Mouse (Mus musculus): ENCODE data around the gene Spn. TPM values are rescaled to one million over a fixed set of nuclear protein-coding genes. Genes with fewer than 3 reads are reported as not detected.

The Spn gene
- polyA plus RNA-seq (2014; fragmentation: Illumina TruSeq; extraction: RNeasy Lipid Tissue Mini Kit (QIAGEN cat#74804); ENCODE audit: low read depth, low replicate concordance), result 0.52 TPM

GRCm38 (mm10) chr7:127137262-127138017, at the start of gene Spn:
Gene Spn, minus strand, starts transcription at chr7:127137823.

DNA sequence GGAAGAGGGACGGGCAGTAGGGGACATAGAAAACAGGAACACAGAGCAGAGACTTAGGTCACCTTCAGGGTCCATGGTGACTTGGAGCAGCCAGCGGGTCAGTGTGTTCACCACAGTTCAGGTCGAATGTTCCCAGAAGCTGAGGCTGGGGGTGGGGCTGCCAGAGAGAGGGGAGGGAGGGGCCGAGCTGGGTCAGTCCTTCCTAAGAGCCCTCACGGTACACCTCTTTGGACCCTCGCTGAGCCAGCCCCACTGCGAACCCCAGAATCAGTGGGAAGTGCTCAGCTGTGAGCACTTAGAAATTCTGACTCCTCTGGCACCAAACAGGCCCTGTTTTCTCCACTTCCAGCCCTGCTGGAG, 15.7 kb downstream of the Spn start, which contains the start of gene Qprt:
Gene Qprt (minus strand): TSS at position 316 of the 360 bp plus-strand sequence.

GRCm38 (mm10) chr7:127091114-127091896, 46.3 kb downstream of the Spn start, which contains the start of gene AI467606:
Gene AI467606, plus strand, starts transcription at chr7:127091359.

GRCm38 (mm10) chr7:127087278-127088010, 50.2 kb downstream of the Spn start, which contains the start of gene Zg16:
Gene Zg16, minus strand, starts transcription at chr7:127087328.

Other genes with a start within 250 kb of the Spn start
- gene Tmem219, start 214.9 kb downstream of the Spn start, polyA plus RNA-seq (2014; fragmentation: Illumina TruSeq; extraction: RNeasy Lipid Tissue Mini Kit (QIAGEN cat#74804); ENCODE audit: low read depth, low replicate concordance), result 8.8 TPM
- gene Kctd13, start 208.9 kb downstream of the Spn start, polyA plus RNA-seq (2014; fragmentation: Illumina TruSeq; extraction: RNeasy Lipid Tissue Mini Kit (QIAGEN cat#74804); ENCODE audit: low read depth, low replicate concordance), result 3.4 TPM
- not detected for gene Asphd1, start 188.2 kb downstream of the Spn start, polyA plus RNA-seq (2014; fragmentation: Illumina TruSeq; extraction: RNeasy Lipid Tissue Mini Kit (QIAGEN cat#74804); ENCODE audit: low read depth, low replicate concordance)
- 39.4 TPM for gene Sez6l2, start 187.3 kb downstream of the Spn start, polyA plus RNA-seq (2014; fragmentation: Illumina TruSeq; extraction: RNeasy Lipid Tissue Mini Kit (QIAGEN cat#74804); ENCODE audit: low read depth, low replicate concordance)
- gene Cdipt, start 161.9 kb downstream of the Spn start, polyA plus RNA-seq (2014; fragmentation: Illumina TruSeq; extraction: RNeasy Lipid Tissue Mini Kit (QIAGEN cat#74804); ENCODE audit: low read depth, low replicate concordance), result 18.4 TPM
- gene Cdiptos, start 161.7 kb downstream of the Spn start, polyA plus RNA-seq (2014; fragmentation: Illumina TruSeq; extraction: RNeasy Lipid Tissue Mini Kit (QIAGEN cat#74804); ENCODE audit: low read depth, low replicate concordance), result 2.0 TPM
- gene Mvp, start 123.2 kb downstream of the Spn start, polyA plus RNA-seq (2014; fragmentation: Illumina TruSeq; extraction: RNeasy Lipid Tissue Mini Kit (QIAGEN cat#74804); ENCODE audit: low read depth, low replicate concordance), result 2.0 TPM
- not detected for gene Pagr1b, start 121.3 kb downstream of the Spn start, polyA plus RNA-seq (2014; fragmentation: Illumina TruSeq; extraction: RNeasy Lipid Tissue Mini Kit (QIAGEN cat#74804); ENCODE audit: low read depth, low replicate concordance)
- gene Pagr1a, start 120.5 kb downstream of the Spn start, polyA plus RNA-seq (2014; fragmentation: Illumina TruSeq; extraction: RNeasy Lipid Tissue Mini Kit (QIAGEN cat#74804); ENCODE audit: low read depth, low replicate concordance), result not detected
- gene Gm42742, start 116.7 kb downstream of the Spn start, polyA plus RNA-seq (2014; fragmentation: Illumina TruSeq; extraction: RNeasy Lipid Tissue Mini Kit (QIAGEN cat#74804); ENCODE audit: low read depth, low replicate concordance), result 0.52 TPM
- not detected for gene Prrt2, start 116.6 kb downstream of the Spn start, polyA plus RNA-seq (2014; fragmentation: Illumina TruSeq; extraction: RNeasy Lipid Tissue Mini Kit (QIAGEN cat#74804); ENCODE audit: low read depth, low replicate concordance)
- 19.4 TPM for gene Maz, start 110.8 kb downstream of the Spn start, polyA plus RNA-seq (2014; fragmentation: Illumina TruSeq; extraction: RNeasy Lipid Tissue Mini Kit (QIAGEN cat#74804); ENCODE audit: low read depth, low replicate concordance)
- 1.9 TPM for gene Kif22, start 95.4 kb downstream of the Spn start, polyA plus RNA-seq (2014; fragmentation: Illumina TruSeq; extraction: RNeasy Lipid Tissue Mini Kit (QIAGEN cat#74804); ENCODE audit: low read depth, low replicate concordance)
- 1.6 TPM for gene Zg16, start 50.5 kb downstream of the Spn start, polyA plus RNA-seq (2014; fragmentation: Illumina TruSeq; extraction: RNeasy Lipid Tissue Mini Kit (QIAGEN cat#74804); ENCODE audit: low read depth, low replicate concordance)
- gene AI467606, start 46.5 kb downstream of the Spn start, polyA plus RNA-seq (2014; fragmentation: Illumina TruSeq; extraction: RNeasy Lipid Tissue Mini Kit (QIAGEN cat#74804); ENCODE audit: low read depth, low replicate concordance), result 0.52 TPM
- gene Qprt, start 15.6 kb downstream of the Spn start, polyA plus RNA-seq (2014; fragmentation: Illumina TruSeq; extraction: RNeasy Lipid Tissue Mini Kit (QIAGEN cat#74804); ENCODE audit: low read depth, low replicate concordance), result 0.29 TPM
- 14.8 TPM for gene Cd2bp2, start 58.2 kb upstream of the Spn start, polyA plus RNA-seq (2014; fragmentation: Illumina TruSeq; extraction: RNeasy Lipid Tissue Mini Kit (QIAGEN cat#74804); ENCODE audit: low read depth, low replicate concordance)
- 3.7 TPM for gene Tbc1d10b, start 70.6 kb upstream of the Spn start, polyA plus RNA-seq (2014; fragmentation: Illumina TruSeq; extraction: RNeasy Lipid Tissue Mini Kit (QIAGEN cat#74804); ENCODE audit: low read depth, low replicate concordance)
- 9.2 TPM for gene Mylpf, start 71.1 kb upstream of the Spn start, polyA plus RNA-seq (2014; fragmentation: Illumina TruSeq; extraction: RNeasy Lipid Tissue Mini Kit (QIAGEN cat#74804); ENCODE audit: low read depth, low replicate concordance)
- gene Zfp553, start 95.2 kb upstream of the Spn start, polyA plus RNA-seq (2014; fragmentation: Illumina TruSeq; extraction: RNeasy Lipid Tissue Mini Kit (QIAGEN cat#74804); ENCODE audit: low read depth, low replicate concordance), result 1.7 TPM
- gene Sept1, start 95.3 kb upstream of the Spn start, polyA plus RNA-seq (2014; fragmentation: Illumina TruSeq; extraction: RNeasy Lipid Tissue Mini Kit (QIAGEN cat#74804); ENCODE audit: low read depth, low replicate concordance), result not detected
- not detected for gene Zfp771, start 106.5 kb upstream of the Spn start, polyA plus RNA-seq (2014; fragmentation: Illumina TruSeq; extraction: RNeasy Lipid Tissue Mini Kit (QIAGEN cat#74804); ENCODE audit: low read depth, low replicate concordance)
- gene Dctpp1, start 122.9 kb upstream of the Spn start, polyA plus RNA-seq (2014; fragmentation: Illumina TruSeq; extraction: RNeasy Lipid Tissue Mini Kit (QIAGEN cat#74804); ENCODE audit: low read depth, low replicate concordance), result not detected
- 78.0 TPM for gene Sephs2, start 136.2 kb upstream of the Spn start, polyA plus RNA-seq (2014; fragmentation: Illumina TruSeq; extraction: RNeasy Lipid Tissue Mini Kit (QIAGEN cat#74804); ENCODE audit: low read depth, low replicate concordance)
- gene Itgal, start 158.4 kb upstream of the Spn start, polyA plus RNA-seq (2014; fragmentation: Illumina TruSeq; extraction: RNeasy Lipid Tissue Mini Kit (QIAGEN cat#74804); ENCODE audit: low read depth, low replicate concordance), result 0.82 TPM
- 3.0 TPM for gene Zfp768, start 207.8 kb upstream of the Spn start, polyA plus RNA-seq (2014; fragmentation: Illumina TruSeq; extraction: RNeasy Lipid Tissue Mini Kit (QIAGEN cat#74804); ENCODE audit: low read depth, low replicate concordance)
- 2.9 TPM for gene Zfp747, start 238.2 kb upstream of the Spn start, polyA plus RNA-seq (2014; fragmentation: Illumina TruSeq; extraction: RNeasy Lipid Tissue Mini Kit (QIAGEN cat#74804); ENCODE audit: low read depth, low replicate concordance)
- gene 9130019O22Rik, start 249.3 kb upstream of the Spn start, polyA plus RNA-seq (2014; fragmentation: Illumina TruSeq; extraction: RNeasy Lipid Tissue Mini Kit (QIAGEN cat#74804); ENCODE audit: low read depth, low replicate concordance), result 1.7 TPM